Mouse (Mus musculus) thymus, adult 18-20 months (tissue): ENCODE measurements around the gene Adprhl1.

Experiments used
- DNase-seq, 2 experiments: peaks; one replicate each; pipeline ENCODE4 v3.0.0; 2022; ENCODE audit warnings: mixed read lengths in 2 of 2

Gene Adprhl1

DNA sequence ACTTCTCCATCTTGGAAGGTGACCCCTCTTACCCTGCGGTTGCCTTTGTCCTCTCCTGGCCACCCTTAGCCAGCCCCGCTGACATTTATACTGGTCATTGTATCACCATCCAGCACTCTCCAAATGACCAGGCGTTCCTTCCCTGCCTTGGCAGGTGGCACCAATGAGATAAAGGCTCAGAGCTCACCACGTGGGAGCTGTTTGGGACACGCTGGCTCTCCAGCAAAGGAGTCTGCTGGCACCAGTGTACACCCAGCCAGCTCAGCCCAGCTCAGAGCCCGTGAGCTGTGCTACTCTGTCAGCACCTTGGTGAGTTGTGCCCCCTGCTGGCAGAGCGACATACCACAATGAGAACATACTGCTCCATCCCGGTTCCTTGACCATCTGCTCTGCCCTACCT is at the start of gene Adprhl1:
Gene Adprhl1 (minus strand): TSS at position 144 of the 400 bp plus-strand sequence.
- peak; percentile 13 to 31 for DNase-seq

DNA sequence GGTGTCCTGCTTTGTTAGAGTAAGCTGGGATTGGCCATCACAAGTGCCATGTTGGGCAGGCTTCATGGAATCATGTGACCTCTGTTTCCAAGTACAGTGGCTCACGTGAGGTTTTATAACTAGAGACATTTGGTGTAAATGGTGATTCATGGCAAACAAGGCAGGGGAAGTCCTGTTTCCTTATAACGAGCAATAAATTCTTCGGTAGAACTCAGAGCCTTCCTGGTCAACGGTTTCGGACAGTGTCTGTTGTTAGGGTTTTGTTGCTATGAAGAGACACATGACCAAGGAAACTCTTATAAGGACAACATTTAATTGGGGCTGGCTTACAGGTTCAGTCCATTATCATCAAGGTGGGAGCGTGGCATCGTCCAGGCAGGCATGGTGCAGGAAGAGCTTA is 47.1 kb upstream of the Adprhl1 start:
- no peak for DNase-seq

- no peak for DNase-seq
Observed at GRCm38 (mm10) chr8:13299571-13299970, 45.6 kb upstream of the Adprhl1 start.

DNA sequence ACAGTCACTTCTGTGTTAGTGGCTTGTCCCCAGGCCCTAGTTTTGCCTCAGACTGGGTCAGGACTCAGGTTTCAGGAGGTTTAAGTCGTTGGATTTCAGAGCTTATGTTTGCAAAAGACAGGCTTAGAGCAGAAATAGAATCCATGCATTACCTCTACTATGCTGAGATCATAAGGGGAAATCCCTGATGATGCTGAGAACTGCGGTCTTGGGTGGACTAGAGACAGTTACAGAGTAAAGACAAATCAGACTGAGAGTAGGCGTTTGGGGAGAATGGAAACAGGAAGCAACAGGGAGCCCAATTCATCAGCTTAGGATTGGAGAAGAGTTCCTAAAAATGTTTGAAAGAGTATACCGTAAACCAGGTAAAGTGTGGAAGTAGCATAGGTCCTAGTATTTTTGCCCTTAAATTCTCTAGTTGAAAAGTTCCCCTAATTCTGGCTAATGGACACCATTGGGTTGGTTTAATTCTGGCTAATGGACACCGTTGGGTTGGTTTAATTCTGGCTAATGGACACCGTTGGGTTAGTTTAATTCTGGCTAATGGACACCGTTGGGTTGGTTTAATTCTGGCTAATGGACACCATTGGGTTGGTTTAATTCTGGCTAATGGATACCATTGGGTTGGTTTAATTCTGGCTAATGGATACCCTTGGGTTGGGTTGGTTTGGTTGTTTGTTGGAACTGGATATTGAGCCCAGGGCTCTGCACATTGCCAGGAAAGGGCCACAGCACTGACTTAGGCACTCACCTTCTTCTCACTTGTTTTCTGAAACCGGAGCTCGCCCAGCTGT is 39.9 kb upstream of the Adprhl1 start:
- DNase-seq, result no peak

GRCm38 (mm10) chr8:13292364-13292763 is 38.4 kb upstream of the Adprhl1 start:
- DNase-seq, result peak; percentile 37 to 43

GRCm38 (mm10) chr8:13288646-13289045 is 34.7 kb upstream of the Adprhl1 start:
- no peak for DNase-seq

DNA sequence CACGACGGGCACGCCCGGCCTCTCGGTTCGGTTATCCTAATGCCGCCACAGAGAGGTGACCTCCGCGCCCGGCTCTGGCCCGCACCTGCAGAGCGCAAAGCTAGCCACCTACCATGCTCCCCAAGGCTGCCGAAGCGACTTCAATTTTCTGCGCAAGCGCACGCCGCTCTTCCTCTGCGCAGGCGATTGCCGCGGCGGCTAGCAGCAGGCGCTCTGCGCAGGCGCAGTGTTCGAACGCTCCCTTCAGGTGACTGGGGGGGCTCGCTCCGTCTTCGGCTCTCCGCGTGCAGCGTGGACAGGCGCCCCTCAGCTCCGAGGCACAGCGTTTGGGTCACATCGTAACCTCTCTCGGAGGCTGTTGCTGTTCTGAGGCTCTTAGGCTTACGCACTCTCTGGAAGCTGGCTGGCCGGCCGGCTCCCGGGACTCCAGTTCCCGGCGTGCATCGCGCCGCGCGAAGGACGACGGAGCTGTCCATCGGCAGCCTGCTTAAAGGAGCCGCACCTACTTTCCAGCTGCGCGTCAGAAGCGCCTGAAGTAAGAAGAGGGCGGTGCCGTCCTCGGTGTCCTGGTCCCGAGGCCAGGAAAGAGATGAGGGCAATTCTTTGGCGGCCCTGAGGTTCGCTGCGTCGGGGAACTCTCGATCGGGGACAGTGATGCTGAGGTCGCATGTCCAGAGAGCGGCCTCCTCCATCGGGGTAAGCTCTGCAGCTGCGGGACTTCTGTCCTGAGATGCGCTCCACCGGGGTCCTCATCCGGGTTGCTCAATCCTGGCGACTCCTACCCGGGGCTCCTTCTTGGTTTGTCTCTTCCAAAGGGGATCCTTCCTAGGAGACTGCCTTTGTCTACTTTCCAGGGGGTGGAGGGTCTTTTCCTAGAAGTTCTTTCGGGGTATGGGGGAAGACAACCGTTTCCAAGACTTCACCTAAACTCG is 34.0 kb upstream of the Adprhl1 start, which contains the start of the genes Dcun1d2 and Tmco3:
Gene Dcun1d2 (minus strand): TSS at position 440 of the 932 bp plus-strand sequence.
Gene Tmco3 (plus strand): TSS at position 499 of the 932 bp plus-strand sequence.
- peak; percentile 91 to 93 for DNase-seq

- DNase-seq, result peak; percentile 73 to 81
Observed at GRCm38 (mm10) chr8:13287304-13287691, 33.3 kb upstream of the Adprhl1 start.

- no peak for DNase-seq
Observed at GRCm38 (mm10) chr8:13283200-13283599, 29.2 kb upstream of the Adprhl1 start.

DNA sequence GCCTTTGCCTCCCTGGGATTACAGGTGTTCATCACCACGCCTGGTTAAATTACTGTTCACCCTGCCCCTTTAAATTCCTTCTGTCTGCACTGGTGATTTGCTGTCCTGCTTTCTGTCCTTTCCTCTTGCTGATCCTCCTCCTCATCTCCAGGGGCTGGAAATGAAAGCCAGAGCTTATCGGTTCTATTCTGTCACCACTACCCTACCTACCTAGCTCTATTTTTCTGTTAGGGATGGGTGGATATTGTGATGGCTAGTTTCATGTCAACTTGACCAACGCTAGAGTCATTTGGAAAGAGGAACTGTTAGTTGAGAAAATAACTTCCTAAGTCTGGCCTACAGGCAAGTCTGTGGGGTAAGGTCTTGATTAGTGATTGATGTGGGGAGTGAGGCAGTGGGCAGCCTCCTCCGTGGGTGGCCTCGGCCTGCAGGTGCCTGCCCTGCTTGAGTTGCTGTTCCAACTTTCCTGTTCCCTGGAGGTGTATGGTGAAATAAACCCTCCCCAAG is 23.0 kb upstream of the Adprhl1 start:
- DNase-seq, result no peak

- no peak for DNase-seq
Observed at GRCm38 (mm10) chr8:13272834-13273233, 18.9 kb upstream of the Adprhl1 start.

DNA sequence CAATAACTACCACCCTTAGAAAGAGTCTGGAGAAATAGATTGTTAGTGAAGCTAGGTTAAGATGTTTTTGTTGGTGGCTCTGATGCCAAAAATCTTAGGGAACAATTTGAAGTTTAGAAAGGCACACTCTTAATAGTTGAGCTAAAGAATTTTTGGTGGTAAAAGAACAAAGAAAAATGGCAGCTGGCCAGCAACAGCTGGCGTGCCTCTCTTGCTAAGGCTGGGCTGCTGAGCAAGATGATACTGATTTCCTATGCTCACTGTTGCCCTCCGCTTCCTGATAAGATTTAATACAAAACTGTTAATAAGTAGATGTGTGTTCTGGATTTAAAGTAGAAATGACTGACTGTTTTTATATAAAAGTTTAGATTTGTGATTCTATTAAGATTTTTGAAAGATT is 13.6 kb upstream of the Adprhl1 start:
- no peak for DNase-seq

GRCm38 (mm10) chr8:13263376-13263775 is 9.4 kb upstream of the Adprhl1 start:
- DNase-seq, result no peak

DNA sequence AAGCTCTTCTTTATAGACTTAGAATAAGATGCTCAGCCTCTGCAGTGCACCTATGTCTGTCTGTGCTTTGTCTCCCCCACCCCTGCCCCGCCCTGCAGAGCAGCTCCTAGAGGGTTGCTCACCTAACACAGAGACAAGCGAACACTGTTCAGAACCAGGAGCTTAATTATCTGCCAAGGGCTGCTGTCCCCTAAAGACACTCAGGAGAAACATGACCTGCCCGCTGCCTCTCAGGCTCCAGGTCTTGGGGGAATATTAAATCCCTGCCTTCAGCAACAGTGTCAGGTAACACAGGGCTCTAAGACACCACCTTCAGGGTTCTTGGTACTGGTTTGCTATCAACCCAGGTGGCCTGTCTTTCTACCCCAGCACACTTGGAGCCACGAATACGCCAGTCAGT is 549 bp downstream of the Adprhl1 start:
- DNase-seq, result no peak

GRCm38 (mm10) chr8:13252837-13253236 is 1.1 kb downstream of the Adprhl1 start:
- DNase-seq, result no peak

GRCm38 (mm10) chr8:13244343-13244880 is 9.6 kb downstream of the Adprhl1 start:
- DNase-seq, result no peak

- no peak for DNase-seq
Observed at GRCm38 (mm10) chr8:13242985-13243870, 10.7 kb downstream of the Adprhl1 start.

GRCm38 (mm10) chr8:13240691-13241090 is 13.3 kb downstream of the Adprhl1 start:
- no peak for DNase-seq

- DNase-seq, result no peak
Observed at GRCm38 (mm10) chr8:13240055-13240454, 13.9 kb downstream of the Adprhl1 start.

DNA sequence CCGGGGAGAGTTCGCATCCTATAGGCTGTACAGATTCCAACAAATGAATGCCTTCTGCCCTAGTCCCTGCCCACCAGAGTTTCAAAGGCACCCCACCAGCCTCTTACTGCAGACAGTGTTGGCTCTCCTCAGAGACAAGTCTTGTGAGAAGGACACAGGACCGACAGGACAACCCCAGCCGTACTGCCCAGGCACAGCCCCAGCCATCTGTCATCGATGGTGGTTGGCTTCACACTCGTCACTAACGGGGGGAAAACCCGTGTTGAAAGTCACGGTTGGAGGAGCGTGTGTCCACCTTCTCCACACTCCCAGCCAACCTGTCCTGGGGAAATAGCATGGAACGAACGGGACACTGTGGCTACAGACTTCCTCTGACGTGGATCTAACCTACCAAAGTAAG is 19.2 kb downstream of the Adprhl1 start:
- DNase-seq, result no peak

- no peak for DNase-seq
Observed at GRCm38 (mm10) chr8:13230471-13230870, 23.5 kb downstream of the Adprhl1 start.

DNA sequence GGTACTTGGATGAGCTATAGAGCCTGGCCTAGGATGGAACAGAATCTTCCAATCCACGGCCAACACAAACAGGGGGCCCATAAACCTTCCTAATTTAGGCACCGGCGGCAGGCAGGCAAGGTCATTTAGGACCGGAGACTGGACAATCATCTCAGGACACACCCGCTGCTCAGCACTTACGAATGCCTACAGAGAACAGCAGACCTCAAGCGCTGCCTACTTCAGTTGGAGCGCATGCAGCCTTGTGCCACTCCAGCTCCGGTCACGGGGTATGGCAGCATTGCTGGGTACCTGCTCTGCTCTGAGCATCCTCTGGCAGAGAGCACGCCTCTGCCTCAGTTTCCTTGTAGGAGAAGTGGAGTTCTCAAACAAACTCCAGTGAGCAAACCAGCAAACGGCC is 24.2 kb downstream of the Adprhl1 start:
- no peak for DNase-seq
